Mouse (Mus musculus): ENCODE data around the gene Gm17482.
A peak's percentile ranks its signal among the peaks of the same experiment; 100 is the strongest.
"Not testable (repeated sequence)": the region's sequence is repeated elsewhere in the genome, so short reads cannot be mapped to it uniquely, and the experiment has no call there.

Gm17482 gene

GRCm38 (mm10) chr6:115227043-115227442, at the start of gene Gm17482:
Gene Gm17482, plus strand, starts transcription at chr6:115227343.
- DNase-seq: no peak

- DNase-seq: peak; percentile 41
Observed at GRCm38 (mm10) chr6:115178826-115179225, 48.3 kb upstream of the Gm17482 start.

DNA sequence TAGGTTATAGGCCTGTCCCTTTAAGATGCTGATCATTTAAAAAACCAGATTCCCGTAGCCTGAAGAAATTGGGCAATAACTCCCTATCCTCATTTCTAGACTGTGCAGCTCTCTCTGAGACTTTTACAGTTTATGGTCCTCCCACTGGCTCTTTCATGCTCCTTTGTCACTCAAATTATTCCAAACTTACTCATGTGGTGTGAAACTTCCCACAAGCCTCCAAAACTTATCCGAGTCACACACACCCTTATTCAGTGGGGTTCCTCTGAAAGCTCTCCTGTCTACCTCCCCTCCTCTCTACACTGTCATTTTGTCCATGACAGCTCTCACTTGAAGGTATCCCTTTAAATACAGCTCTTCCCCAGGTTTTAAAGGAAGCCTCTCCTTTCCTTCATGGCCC, 46.0 kb upstream of the Gm17482 start:
- no peak for DNase-seq

GRCm38 (mm10) chr6:115191111-115191510, 36.0 kb upstream of the Gm17482 start:
- no peak for DNase-seq

DNA sequence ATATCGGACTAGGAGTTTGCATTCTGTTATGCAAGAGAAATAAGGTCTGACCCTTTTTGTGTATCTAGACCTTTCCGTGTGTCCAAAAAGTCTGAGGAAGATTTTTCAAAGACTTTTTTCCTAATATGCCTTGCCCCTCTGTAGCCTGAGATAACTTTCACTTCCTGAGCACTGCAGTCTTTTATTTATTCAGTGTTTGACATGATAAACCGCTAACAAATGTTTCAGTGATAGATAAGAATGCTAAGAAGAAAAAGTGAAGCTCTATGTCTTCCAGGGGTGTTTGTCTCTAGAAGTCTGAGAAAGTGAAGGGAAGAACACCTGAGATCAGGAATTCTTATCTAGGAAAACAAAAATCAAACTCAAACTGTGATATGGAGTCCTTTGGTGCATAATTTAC, 26.4 kb upstream of the Gm17482 start:
- no peak for DNase-seq

GRCm38 (mm10) chr6:115203029-115203428, 24.1 kb upstream of the Gm17482 start:
- no peak for DNase-seq

DNA sequence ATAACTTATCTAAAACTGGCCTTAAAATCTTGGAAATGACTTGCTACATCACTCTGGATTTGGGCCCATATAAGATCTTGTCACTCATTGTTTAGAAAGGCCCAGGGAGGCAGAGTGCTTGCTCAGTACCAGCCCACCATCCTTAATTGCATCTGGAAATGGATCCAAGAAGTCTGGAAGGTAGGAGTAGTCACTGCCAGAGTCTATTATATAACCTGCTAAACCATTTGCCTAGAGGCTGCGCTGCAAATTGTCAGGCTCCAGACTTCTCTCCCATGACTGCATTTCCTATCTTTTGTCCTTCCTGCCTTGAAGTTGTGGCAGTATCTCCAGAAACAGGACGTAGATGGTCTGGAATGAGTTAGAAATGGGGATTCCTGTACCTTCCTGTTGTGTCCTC, 17.0 kb upstream of the Gm17482 start:
- DNase-seq: no peak

- no peak for DNase-seq
Observed at GRCm38 (mm10) chr6:115210820-115211219, 16.3 kb upstream of the Gm17482 start.

DNA sequence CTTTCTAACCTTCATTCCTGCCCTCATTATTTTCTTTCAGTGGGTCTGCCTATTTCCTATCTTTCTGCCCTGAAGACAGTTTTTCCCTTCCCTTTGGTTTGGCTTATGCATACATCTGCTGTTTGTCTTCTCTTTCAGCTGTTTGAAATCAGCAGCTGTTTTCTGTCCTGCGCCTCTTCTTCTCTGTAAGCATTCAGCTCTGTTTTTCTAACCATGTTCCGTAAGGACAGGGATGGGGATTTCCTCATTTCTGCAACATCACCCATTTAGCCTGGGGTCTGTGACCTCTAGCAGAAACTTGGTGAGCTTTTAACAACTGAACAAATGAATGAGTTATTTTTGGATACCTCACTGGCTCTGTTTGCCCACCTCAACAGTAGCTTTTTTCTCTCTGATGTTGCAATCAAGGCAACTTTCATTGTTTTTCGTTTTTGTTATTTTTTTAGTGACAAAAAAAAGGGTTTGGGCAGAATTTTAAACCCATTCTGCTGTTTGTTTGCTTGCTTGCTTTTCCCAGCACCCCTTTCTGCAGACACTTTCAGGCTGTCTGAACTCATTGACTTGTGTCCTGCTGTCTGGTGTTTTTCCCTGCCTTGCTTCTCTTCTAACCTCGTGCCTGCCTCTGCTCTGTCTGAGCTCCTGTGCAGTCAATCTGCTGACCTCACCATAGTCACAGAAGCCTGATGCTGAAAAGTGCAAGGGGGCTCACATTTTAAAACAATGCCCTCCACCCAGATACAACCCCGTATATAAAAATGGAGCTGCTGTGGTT, 14.8 kb upstream of the Gm17482 start:
- DNase-seq: peak; percentile 68

DNA sequence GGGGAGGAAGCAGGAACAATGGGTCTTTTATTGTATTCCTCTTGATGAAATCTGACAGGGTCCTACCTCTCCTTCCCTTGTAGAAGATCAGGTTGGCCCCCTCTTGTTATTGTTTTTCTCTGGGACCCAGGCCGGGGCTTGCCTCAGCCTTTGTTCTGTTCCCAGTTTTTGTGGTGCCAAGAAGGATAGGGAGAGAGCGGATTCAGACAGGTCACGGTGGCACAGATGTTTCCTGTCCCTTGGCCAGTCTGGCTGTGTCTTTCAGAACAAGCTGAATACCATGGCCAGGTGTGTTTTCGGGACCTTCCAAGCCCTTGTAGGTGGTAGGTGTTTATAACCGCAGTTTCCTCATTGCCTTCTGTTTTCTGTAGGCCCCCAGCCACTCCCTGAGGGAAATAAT, 14.0 kb upstream of the Gm17482 start:
- no peak for DNase-seq

GRCm38 (mm10) chr6:115221215-115221641, 5.9 kb upstream of the Gm17482 start:
- no peak for DNase-seq

DNA sequence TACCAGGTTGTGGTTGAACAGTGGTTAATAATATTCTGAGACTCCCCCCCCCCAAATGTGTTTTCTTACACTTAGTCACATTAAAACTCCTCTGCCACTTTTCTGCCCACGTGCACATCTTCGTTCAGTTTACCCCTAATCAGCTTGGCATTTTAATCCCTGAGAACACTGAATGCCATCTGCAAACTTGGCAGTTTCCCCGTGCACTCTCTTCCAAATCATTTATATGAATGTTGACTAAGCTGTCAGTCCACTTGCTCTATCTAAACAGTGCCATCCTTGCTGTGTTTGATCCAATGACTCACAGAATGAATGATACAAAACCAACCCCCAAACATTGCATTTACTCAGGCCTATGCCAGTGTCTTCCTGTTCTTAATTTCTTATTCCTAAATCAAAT, 1.6 kb upstream of the Gm17482 start:
- no peak for DNase-seq

- peak; percentile 92 for DNase-seq
Observed at GRCm38 (mm10) chr6:115227529-115227928, 386 bp downstream of the Gm17482 start.

DNA sequence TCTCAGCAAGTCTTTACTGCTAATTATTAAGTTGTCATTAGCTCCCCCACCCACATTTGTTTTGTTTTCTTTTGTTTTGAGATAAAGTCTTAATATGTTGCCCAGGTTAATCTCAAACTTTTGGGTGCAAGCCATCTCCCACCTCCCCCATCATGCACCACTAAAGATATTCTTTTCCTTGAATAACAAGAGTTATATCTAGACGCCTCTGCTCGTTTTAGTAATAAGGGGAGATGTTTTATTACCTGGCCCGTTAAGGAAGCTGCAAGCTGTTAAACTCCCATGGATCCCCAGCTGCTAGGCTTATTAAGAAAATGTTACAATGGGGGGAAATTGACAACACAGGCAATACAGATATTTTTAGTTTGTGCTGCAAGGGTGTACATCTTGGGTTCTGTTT, 3.4 kb downstream of the Gm17482 start:
- DNase-seq: no peak

GRCm38 (mm10) chr6:115231836-115232235, 4.7 kb downstream of the Gm17482 start:
- no peak for DNase-seq

- no peak for DNase-seq
Observed at GRCm38 (mm10) chr6:115232562-115232961, 5.4 kb downstream of the Gm17482 start.

DNA sequence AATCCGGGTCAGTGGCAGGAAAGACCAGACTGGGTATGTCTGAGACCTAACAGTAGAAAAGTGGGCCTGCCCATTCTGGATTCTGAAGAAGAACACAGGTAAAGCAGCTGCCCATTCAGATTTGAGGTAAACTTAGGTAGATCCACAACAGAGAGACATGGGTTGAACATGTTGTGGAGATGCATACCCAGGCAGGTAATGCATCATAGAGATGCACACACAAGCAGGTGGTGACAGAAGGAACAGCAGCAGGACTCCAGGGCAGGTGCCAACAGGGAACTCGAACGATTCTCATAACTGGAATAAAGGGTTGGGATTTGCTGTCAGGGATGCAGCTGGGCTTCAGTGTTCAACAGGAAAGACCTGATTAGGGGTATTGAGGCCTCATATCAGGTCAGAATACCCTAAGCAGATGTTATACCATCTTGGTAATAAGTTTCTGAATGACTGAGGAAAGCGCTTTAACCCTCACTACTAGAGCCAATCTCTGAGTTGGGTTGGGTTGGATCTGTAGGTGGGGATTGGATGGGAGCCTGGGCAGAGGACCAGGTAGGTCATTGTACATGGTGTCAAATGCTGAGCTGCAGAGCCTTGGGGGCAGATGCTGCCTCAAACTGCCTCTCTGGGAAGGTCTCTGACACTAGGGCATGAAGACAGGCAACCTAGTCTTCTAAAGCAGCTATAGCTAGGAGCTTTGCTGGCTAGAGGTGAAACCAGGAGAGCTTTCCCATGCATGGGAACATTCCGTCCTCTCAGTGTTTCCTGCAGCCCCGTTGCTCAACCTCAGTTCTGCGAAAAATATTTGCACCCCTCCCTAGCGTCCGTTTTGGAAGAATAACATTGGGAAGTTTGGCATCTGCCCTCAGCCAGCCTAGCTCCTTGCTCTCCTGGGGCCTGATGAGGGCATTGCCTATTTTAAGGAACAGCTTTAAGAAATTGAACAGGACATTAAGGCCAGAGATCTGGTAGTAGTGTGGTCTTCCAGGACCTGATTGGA, 11.2 kb downstream of the Gm17482 start:
- DNase-seq: peak; percentile 44

GRCm38 (mm10) chr6:115239335-115239734, 12.2 kb downstream of the Gm17482 start:
- DNase-seq: no peak

GRCm38 (mm10) chr6:115240431-115240830, 13.3 kb downstream of the Gm17482 start:
- DNase-seq: not testable (repeated sequence)

DNA sequence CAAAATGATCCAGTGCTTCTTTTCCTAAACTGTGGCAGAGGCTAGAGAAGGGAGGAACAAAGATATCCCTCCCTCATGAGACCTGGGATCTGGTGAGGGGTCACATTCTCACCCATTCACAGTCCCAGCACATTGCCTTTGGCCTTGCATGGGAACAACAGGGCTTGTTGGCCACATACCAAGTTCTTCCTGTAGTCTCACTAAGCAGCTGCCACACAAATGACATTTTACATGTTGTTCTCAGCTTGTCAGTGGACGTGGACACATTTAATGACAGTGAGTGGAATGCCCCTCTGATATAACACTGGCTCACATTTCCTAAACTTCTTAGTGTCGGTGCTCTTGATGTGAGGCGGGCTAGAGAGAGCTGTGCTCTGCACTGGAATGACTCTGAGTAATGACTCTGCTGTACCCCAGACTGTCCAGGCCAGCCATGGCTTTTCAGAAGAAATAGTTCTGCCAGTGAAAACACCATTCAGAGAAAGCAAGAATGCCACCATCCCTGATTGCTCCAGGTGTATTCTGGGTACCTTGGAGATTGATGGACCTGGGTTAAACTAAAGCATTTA, 14.1 kb downstream of the Gm17482 start:
- no peak for DNase-seq

DNA sequence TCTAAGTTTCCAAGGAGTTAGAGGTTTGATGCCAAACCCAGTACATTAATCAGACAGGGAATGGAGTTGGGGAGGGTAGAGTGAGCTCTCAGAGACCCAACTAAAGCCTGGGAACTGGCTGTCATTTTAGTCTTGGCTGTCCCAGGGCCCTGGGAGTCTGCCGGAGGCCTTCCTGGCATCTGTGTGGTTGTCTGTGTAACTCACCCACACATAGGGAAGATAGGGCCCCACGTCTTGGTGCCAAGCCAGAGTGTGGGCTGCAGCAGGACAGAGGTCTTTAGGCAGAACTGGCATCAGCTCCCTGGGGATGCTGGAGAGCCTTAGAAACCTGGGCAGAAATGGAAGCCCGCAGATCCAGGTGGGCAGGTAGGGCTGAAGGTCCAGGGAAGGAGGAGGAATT, 14.8 kb downstream of the Gm17482 start:
- no peak for DNase-seq

GRCm38 (mm10) chr6:115244222-115244621, 17.1 kb downstream of the Gm17482 start:
- no peak for DNase-seq

- no peak for DNase-seq
Observed at GRCm38 (mm10) chr6:115245500-115246058, 18.4 kb downstream of the Gm17482 start.

All from lung, postnatal 36 days (tissue).